Mouse (Mus musculus) skeletal muscle tissue, postnatal 0 days (tissue): ENCODE results near the gene Arid3c. TPM values are rescaled to one million over a fixed set of nuclear protein-coding genes. Genes with fewer than 3 reads are reported as not detected.

ENCODE experiments used
- polyA plus RNA-seq: library from polyadenylated mRNA; unstranded; fragments of >200 nt; fragmentation: Nextera tagmentation; extraction: Ambion mirVana; gene quantifications from 2 replicates; pipeline ENCODE4 v1.2.1, GENCODE M21; 2015

Arid3c gene
- polyA plus RNA-seq = not detected in 2 replicates

GRCm38 (mm10) chr4:41731052-41731765 is at the start of gene Arid3c:
Gene Arid3c, minus strand, starts transcription at chr4:41731142.

GRCm38 (mm10) chr4:41774002-41774401 is 43.1 kb upstream of the Arid3c start, which contains the start of gene Ccl27a:
Gene Ccl27a, minus strand, starts transcription at chr4:41774247.

GRCm38 (mm10) chr4:41755338-41756305 is 24.7 kb upstream of the Arid3c start, which contains the start of gene Sigmar1:
Gene Sigmar1, minus strand, starts transcription at chr4:41756157.

GRCm38 (mm10) chr4:41754797-41755337 is 23.9 kb upstream of the Arid3c start, which contains the start of gene Galt:
Gene Galt, plus strand, starts transcription at chr4:41755228.

GRCm38 (mm10) chr4:41722918-41723351 is 8.0 kb downstream of the Arid3c start, which contains the start of gene Dctn3:
Gene Dctn3, minus strand, starts transcription at chr4:41723170.

GRCm38 (mm10) chr4:41713197-41714067 is 17.5 kb downstream of the Arid3c start, which contains the start of gene Rpp25l:
Gene Rpp25l, minus strand, starts transcription at chr4:41713534.

GRCm38 (mm10) chr4:41699783-41700182 is 31.2 kb downstream of the Arid3c start, which contains the start of gene Il11ra1:
Gene Il11ra1, plus strand, starts transcription at chr4:41699989.

GRCm38 (mm10) chr4:41696930-41697841 is 33.8 kb downstream of the Arid3c start, which contains the start of gene Cntfr:
Gene Cntfr, minus strand, starts transcription at chr4:41697089.

Other genes starting within 250 kb of the Arid3c start
- gene AI464131, start 228.1 kb downstream of the Arid3c start, polyA plus RNA-seq = 34.0 and 35.5 TPM in 2 replicates
- gene 1110017D15Rik, start 213.8 kb downstream of the Arid3c start, polyA plus RNA-seq = 0.22 and 0.44 TPM in 2 replicates
- 4.0 and 5.8 TPM in 2 replicates for gene Fam219a, start 161.6 kb downstream of the Arid3c start, polyA plus RNA-seq
- 11.0 and 17.3 TPM in 2 replicates for gene Dnaic1, start 161.4 kb downstream of the Arid3c start, polyA plus RNA-seq
- 56.7 and 60.0 TPM in 2 replicates for gene Enho, start 90.8 kb downstream of the Arid3c start, polyA plus RNA-seq
- 5.4 and 5.6 TPM in 2 replicates for gene Cntfr, start 34.1 kb downstream of the Arid3c start, polyA plus RNA-seq
- 143 and 149 TPM in 2 replicates for gene Il11ra1, start 31.2 kb downstream of the Arid3c start, polyA plus RNA-seq
- gene Rpp25l, start 17.6 kb downstream of the Arid3c start, polyA plus RNA-seq = 49.8 and 50.6 TPM in 2 replicates
- gene Dctn3, start 8.0 kb downstream of the Arid3c start, polyA plus RNA-seq = 93.2 and 97.2 TPM in 2 replicates
- gene Galt, start 24.1 kb upstream of the Arid3c start, polyA plus RNA-seq = 40.2 and 41.9 TPM in 2 replicates
- 26.1 and 37.6 TPM in 2 replicates for gene Sigmar1, start 25.0 kb upstream of the Arid3c start, polyA plus RNA-seq
- 39.9 and 40.7 TPM in 2 replicates for gene Ccl27a, start 43.1 kb upstream of the Arid3c start, polyA plus RNA-seq
- 2.8 TPM in 1 of 2 replicates, not detected in the other for gene Gm21541, start 172.5 kb upstream of the Arid3c start, polyA plus RNA-seq
- gene Gm20878, start 210.4 kb upstream of the Arid3c start, polyA plus RNA-seq = 1.9 and 2.1 TPM in 2 replicates
- gene Fam205a4, start 234.9 kb upstream of the Arid3c start, polyA plus RNA-seq = 0.13 and 0.19 TPM in 2 replicates